Mouse (Mus musculus) hindlimb bud, embryonic 11.5 days (tissue): Measurements from ENCODE around the gene Olfr1277.

Source experiments
- DNase-seq: peaks from one replicate; pipeline ENCODE4 v3.0.0-alpha.2; 2012; ENCODE audit warnings: low read depth, low spot score; ENCODE audit errors: extremely low spot score

Gene Olfr1277

GRCm38 (mm10) chr2:111274006-111274405 lies at the start of gene Olfr1277:
Gene Olfr1277, minus strand, starts transcription at chr2:111274106.
- no peak for DNase-seq

GRCm38 (mm10) chr2:111313717-111314116 lies 39.8 kb upstream of the Olfr1277 start, which contains the start of gene Olfr1280:
Gene Olfr1280, plus strand, starts transcription at chr2:111314017.
- DNase-seq, result no peak

- no peak for DNase-seq
These were observed 26.5 kb upstream of the Olfr1277 start, which contains the start of gene Olfr1279 for GRCm38 (mm10) chr2:111300374-111300773. Gene Olfr1279, plus strand, starts transcription at chr2:111300635.

- DNase-seq, result no peak
These were observed 24.6 kb upstream of the Olfr1277 start for GRCm38 (mm10) chr2:111298541-111298940.

GRCm38 (mm10) chr2:111289836-111290235 lies 15.9 kb upstream of the Olfr1277 start, which contains the start of gene Olfr1278:
Gene Olfr1278, plus strand, starts transcription at chr2:111290136.
- no peak for DNase-seq

- DNase-seq, result no peak
These were observed 19.7 kb downstream of the Olfr1277 start, which contains the start of gene Olfr1276 for GRCm38 (mm10) chr2:111254216-111254615. Gene Olfr1276, plus strand, starts transcription at chr2:111254516.

GRCm38 (mm10) chr2:111235186-111235585 lies 38.7 kb downstream of the Olfr1277 start, which contains the start of gene Olfr1275:
Gene Olfr1275, minus strand, starts transcription at chr2:111235286.
- no peak for DNase-seq

GRCm38 (mm10) chr2:111229502-111229901 lies 44.4 kb downstream of the Olfr1277 start, which contains the start of gene 4930430A15Rik:
Gene 4930430A15Rik, minus strand, starts transcription at chr2:111229602.
- no peak for DNase-seq
